Mouse (Mus musculus): Measurements from ENCODE around the gene Tbx5. TPM values are rescaled to one million over a fixed set of nuclear protein-coding genes. Genes with fewer than 3 reads are reported as not detected.

Tbx5 gene
- polyA plus RNA-seq, 1 experiment = not detected

DNA sequence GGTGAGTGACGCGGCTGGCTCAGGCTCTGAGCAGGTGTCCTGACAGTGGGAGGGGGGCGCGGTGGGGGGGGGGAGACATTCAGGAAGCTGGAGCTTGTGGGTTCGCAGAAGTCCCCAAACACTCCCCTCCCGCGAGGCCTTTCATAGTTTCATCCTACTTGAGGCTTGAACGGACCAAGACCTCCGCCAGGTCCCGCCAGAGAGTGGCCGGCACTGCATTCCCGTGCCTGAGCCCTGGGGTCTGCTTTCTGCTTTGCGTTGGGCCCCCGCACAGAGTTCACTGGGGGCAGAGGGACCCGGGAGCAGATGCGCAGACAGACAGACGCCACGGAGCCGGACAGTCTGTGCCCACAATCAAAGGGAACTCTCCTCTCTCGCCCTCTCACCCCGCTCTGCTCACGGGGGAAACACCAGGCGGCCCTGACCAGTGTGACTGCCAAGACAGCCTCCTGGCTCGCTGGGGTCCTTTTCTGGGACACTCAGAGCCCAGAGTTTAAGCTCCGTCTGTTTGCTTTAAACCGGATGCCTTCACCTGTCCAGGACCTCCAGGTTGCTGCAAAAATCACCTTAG lies 34.8 kb upstream of the Tbx5 start:
- Histone ChIP-seq H3K36me3 (ENCODE audit: control insufficient read depth, insufficient read depth, low read length) (no peaks in the 10 kb centered on the region), H3K27me3 (ENCODE audit: control insufficient read depth, insufficient read depth, low read length) (peaks cover 8% of the 10 kb centered on the region), H3K4me1 (ENCODE audit: control insufficient read depth, insufficient read depth, insufficient read length) (no peaks in the 10 kb centered on the region), H3K4me3 (ENCODE audit: extremely low read depth, insufficient read depth, insufficient read length) (no peak overlapping the region), H3K27ac (ENCODE audit: insufficient read depth, low read length) (no peak overlapping the region)
- TF ChIP-seq CTCF (IDR thresholded peaks at IDR 0.05; ENCODE audit: extremely low read depth, insufficient read depth, insufficient read length, insufficient replicate concordance) (no peak), POLR2A (IDR thresholded peaks at IDR 0.05; ENCODE audit: low read depth, low read length) (no peak)
- DNase-seq (ENCODE audit: low read depth in 1 of 2, low spot score in 2 of 2) = no peak
- 6% methylated on average over 26 of the region's 26 CpGs for WGBS

DNA sequence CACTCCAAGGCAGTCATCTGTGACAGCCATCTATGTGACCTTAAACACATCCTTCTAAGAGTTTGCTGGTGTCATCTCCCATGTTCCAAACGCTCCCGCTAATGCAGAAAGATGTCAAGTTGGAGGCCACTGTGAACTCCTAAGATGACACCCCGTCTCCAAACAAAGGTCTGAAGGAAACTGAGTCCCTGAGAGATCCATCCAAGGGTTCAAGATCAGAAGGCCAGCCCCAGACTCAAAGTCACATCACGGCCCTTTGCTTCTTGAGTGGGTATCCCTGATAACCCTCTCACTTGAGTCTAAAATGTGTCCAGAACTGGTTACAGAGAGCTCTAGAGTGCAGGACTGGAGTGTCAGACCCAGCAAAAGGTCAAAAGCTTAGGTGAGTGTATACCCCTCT lies 34.2 kb upstream of the Tbx5 start:
- Histone ChIP-seq H3K27ac (ENCODE audit: insufficient read depth, low read length) (no peak overlapping the region), H3K4me1 (ENCODE audit: control insufficient read depth, insufficient read depth, insufficient read length) (no peaks in the 10 kb centered on the region), H3K36me3 (ENCODE audit: control insufficient read depth, insufficient read depth, low read length) (no peaks in the 10 kb centered on the region), H3K27me3 (ENCODE audit: control insufficient read depth, insufficient read depth, low read length) (peaks cover 12% of the 10 kb centered on the region), H3K4me3 (ENCODE audit: extremely low read depth, insufficient read depth, insufficient read length) (no peak overlapping the region)
- no peak for TF ChIP-seq POLR2A (IDR thresholded peaks at IDR 0.05; ENCODE audit: low read depth, low read length)
- no peak for TF ChIP-seq CTCF (IDR thresholded peaks at IDR 0.05; ENCODE audit: extremely low read depth, insufficient read depth, insufficient read length, insufficient replicate concordance)
- 16% methylated on average over 4 of the region's 4 CpGs for WGBS
- no peak for DNase-seq (ENCODE audit: low read depth in 1 of 2, low spot score in 2 of 2)

DNA sequence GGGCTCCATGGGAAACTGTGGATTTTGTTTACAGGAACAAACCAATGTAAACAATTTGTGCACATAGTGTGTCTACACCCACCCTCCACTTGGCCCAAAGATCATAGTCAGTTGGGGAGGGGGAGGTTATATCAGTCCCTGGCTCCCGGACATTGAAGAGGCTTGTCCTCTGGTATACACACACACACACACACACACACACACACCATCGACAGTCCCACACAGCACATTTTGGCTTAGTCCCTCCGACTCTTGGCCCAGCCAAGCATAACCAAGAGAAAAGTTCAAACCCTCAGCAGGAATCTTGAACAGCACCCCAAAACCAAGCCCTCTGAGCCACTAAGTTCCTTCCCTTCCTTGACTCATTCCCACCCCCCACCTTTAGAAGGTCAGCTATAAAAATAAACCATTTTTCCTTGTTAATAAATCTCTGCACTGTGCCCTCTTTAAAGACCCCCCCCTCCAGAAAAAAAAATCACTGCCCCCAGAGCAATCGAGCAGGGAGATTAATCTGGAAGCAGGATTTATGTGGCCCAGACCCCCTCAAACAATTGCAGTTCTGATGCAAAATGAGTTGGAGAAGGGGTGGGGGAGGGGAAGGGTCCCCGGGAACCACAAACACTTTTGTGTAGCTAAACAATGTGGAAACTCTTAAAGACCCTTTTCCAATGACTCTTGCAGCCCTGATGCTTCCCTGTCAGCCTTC lies 33.6 kb upstream of the Tbx5 start:
- TF ChIP-seq POLR2A (IDR thresholded peaks at IDR 0.05; ENCODE audit: low read depth, low read length) = no peak
- no peak for TF ChIP-seq CTCF (IDR thresholded peaks at IDR 0.05; ENCODE audit: extremely low read depth, insufficient read depth, insufficient read length, insufficient replicate concordance)
- 6% methylated on average over 5 of the region's 5 CpGs for WGBS
- Histone ChIP-seq H3K27me3 (ENCODE audit: control insufficient read depth, insufficient read depth, low read length) (peaks cover 13% of the 10 kb centered on the region), H3K27ac (ENCODE audit: insufficient read depth, low read length) (no peak overlapping the region), H3K4me3 (ENCODE audit: extremely low read depth, insufficient read depth, insufficient read length) (no peak overlapping the region), H3K36me3 (ENCODE audit: control insufficient read depth, insufficient read depth, low read length) (no peaks in the 10 kb centered on the region), H3K4me1 (ENCODE audit: control insufficient read depth, insufficient read depth, insufficient read length) (no peaks in the 10 kb centered on the region)
- DNase-seq (ENCODE audit: low read depth in 1 of 2, low spot score in 2 of 2) = no peak

GRCm38 (mm10) chr5:119799419-119800242 lies 32.8 kb upstream of the Tbx5 start:
- no peak for DNase-seq (ENCODE audit: low read depth in 1 of 2, low spot score in 2 of 2)
- Histone ChIP-seq H3K27ac (ENCODE audit: insufficient read depth, low read length) (no peak overlapping the region), H3K36me3 (ENCODE audit: control insufficient read depth, insufficient read depth, low read length) (no peaks in the 10 kb centered on the region), H3K27me3 (ENCODE audit: control insufficient read depth, insufficient read depth, low read length) (peaks cover 14% of the 10 kb centered on the region), H3K4me1 (ENCODE audit: control insufficient read depth, insufficient read depth, insufficient read length) (no peaks in the 10 kb centered on the region), H3K4me3 (ENCODE audit: extremely low read depth, insufficient read depth, insufficient read length) (no peak overlapping the region)
- no peak for TF ChIP-seq POLR2A (IDR thresholded peaks at IDR 0.05; ENCODE audit: low read depth, low read length)
- no peak for TF ChIP-seq CTCF (IDR thresholded peaks at IDR 0.05; ENCODE audit: extremely low read depth, insufficient read depth, insufficient read length, insufficient replicate concordance)
- WGBS = 13% methylated on average over 9 of the region's 9 CpGs

DNA sequence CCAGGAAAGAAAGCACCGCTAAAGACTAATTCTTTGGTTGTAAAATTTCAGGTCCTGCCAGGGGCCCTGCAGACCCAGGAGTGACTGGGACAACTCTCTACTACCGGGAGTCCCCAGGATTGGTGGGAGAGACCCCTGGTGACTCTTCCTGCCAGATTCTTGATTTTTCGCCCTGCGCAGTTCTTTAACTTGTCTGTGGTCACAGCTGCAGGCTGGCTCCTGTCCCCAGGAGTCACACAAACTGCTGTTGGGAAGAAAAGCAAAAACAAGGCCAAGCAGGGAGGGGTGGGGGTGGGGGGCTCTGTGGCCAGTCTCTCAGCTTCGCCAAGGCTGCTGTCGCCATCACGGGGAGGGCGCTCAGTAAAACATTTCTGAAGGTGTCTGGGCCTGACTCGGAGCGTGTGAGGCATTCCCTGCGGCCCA lies 32.2 kb upstream of the Tbx5 start:
- TF ChIP-seq CTCF (IDR thresholded peaks at IDR 0.05; ENCODE audit: extremely low read depth, insufficient read depth, insufficient read length, insufficient replicate concordance) (no peak), POLR2A (IDR thresholded peaks at IDR 0.05; ENCODE audit: low read depth, low read length) (no peak)
- Histone ChIP-seq H3K4me1 (ENCODE audit: control insufficient read depth, insufficient read depth, insufficient read length) (no peaks in the 10 kb centered on the region), H3K27me3 (ENCODE audit: control insufficient read depth, insufficient read depth, low read length) (peaks cover 16% of the 10 kb centered on the region), H3K36me3 (ENCODE audit: control insufficient read depth, insufficient read depth, low read length) (no peaks in the 10 kb centered on the region), H3K4me3 (ENCODE audit: extremely low read depth, insufficient read depth, insufficient read length) (no peak overlapping the region), H3K27ac (ENCODE audit: insufficient read depth, low read length) (no peak overlapping the region)
- DNase-seq (ENCODE audit: low read depth in 1 of 2, low spot score in 2 of 2) = no peak
- 10% methylated on average over 11 of the region's 11 CpGs for WGBS

- no peak for DNase-seq (ENCODE audit: low read depth in 1 of 2, low spot score in 2 of 2)
- no peak overlapping the region for H3K4me3 ChIP-seq (ENCODE audit: extremely low read depth, insufficient read depth, insufficient read length)
- H3K27me3 ChIP-seq (ENCODE audit: control insufficient read depth, insufficient read depth, low read length) = peaks cover 10% of the 10 kb centered on the region
- WGBS = 9% methylated on average over 27 of the region's 27 CpGs
- no peak overlapping the region for H3K27ac ChIP-seq (ENCODE audit: insufficient read depth, low read length)
- H3K36me3 ChIP-seq (ENCODE audit: control insufficient read depth, insufficient read depth, low read length) = no peaks in the 10 kb centered on the region
- TF ChIP-seq POLR2A (IDR thresholded peaks at IDR 0.05; ENCODE audit: low read depth, low read length) = no peak
- no peak for TF ChIP-seq CTCF (IDR thresholded peaks at IDR 0.05; ENCODE audit: extremely low read depth, insufficient read depth, insufficient read length, insufficient replicate concordance)
- no peaks in the 10 kb centered on the region for H3K4me1 ChIP-seq (ENCODE audit: control insufficient read depth, insufficient read depth, insufficient read length)
Measured at GRCm38 (mm10) chr5:119802617-119803410, 29.7 kb upstream of the Tbx5 start.

All from spleen, adult 2 months (tissue).